Mouse (Mus musculus) bone marrow, adult 2 months (tissue): ENCODE results near the gene Gm14440. TPM values are rescaled to one million over a fixed set of nuclear protein-coding genes. Genes with fewer than 3 reads are reported as not detected.
"Not testable (repeated sequence)": the region's sequence is repeated elsewhere in the genome, so short reads cannot be mapped to it uniquely, and the experiment has no call there.

ENCODE experiments used
- H3K27ac ChIP-seq: fragments of 200-500 bp; 2 replicates; pipeline ENCODE4 v1.5.1; 2012; ENCODE audit warnings: low read depth, mild to moderate bottlenecking, control low read depth, inconsistent platforms, low read length; ENCODE audit not compliant: control insufficient read depth, poor library complexity, insufficient read depth
- H3K4me1 ChIP-seq: fragments of 200-500 bp; 2 replicates; pipeline ENCODE4 v1.6.1; 2011; ENCODE audit warnings: low read length; ENCODE audit not compliant: control insufficient read depth, insufficient read depth
- H3K4me3 ChIP-seq: fragments of 200-500 bp; replicated peaks from 2 replicates; pipeline ENCODE3; 2011; ENCODE audit warnings: mild to moderate bottlenecking, low read depth, low read length, control low read depth; ENCODE audit not compliant: control insufficient read depth
- WGBS: fragments of 180-500 bp; shearing (Covaris S2); methylation state at CpG from one replicate; pipeline ENCODE4 v1.1.7; 2018; 5-methylcytosine and 5-hydroxymethylcytosine counted together
- polyA plus RNA-seq: library from polyadenylated mRNA; stranded (reverse); fragments of >200 nt; gene quantifications from 2 replicates; pipeline ENCODE4 v1.2.4, GENCODE M21; 2011; ENCODE audit warnings: low replicate concordance; ENCODE audit not compliant: missing spikeins, insufficient read depth, insufficient read length

Gene Gm14440
- 0.62 TPM in 1 of 2 replicates, not detected in the other for polyA plus RNA-seq

DNA sequence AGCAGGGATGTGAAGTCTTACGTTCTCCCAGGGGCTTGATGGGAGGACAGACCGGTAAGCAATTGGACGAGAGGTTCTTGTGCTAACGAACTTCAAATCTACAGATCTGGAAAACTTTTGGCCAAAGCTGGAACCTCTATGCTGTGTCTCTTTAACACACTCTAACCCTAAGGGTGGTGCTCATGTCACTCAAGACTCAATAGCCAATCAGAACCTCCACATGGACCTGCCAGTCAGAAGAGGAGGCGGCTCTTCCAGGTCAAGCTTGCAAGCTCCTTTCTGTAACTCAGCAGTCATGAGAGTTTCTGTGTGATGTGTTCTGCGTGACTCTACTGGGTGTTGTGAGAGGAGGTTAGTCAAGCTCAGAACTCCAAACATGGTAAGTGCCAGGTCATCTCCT lies at the start of gene Gm14440:
Gene Gm14440, plus strand, starts transcription at position 301 of the 400 bp plus-strand sequence.
- no CpG with 5 or more reads among the region's 6 CpGs for WGBS
- H3K4me1 ChIP-seq, H3K27ac ChIP-seq: not testable (repeated sequence)

More for the DNA sequence above, at the start of gene Gm14440:
- not testable (repeated sequence) for H3K4me3 ChIP-seq

Other genes starting within 250 kb of the Gm14440 start
- gene Gm14393, start 207.3 kb upstream of the Gm14440 start, polyA plus RNA-seq = not detected in 2 replicates
- gene Gm14399, start 133.1 kb upstream of the Gm14440 start, polyA plus RNA-seq = 0.52 and 11.1 TPM in 2 replicates
- gene Gm14443, start 99.3 kb upstream of the Gm14440 start, polyA plus RNA-seq = 0.66 and 1.0 TPM in 2 replicates
- gene Gm14391, start 68.2 kb upstream of the Gm14440 start, polyA plus RNA-seq = 1.1 TPM in 2 replicates
- gene Gm4631, start 63.1 kb downstream of the Gm14440 start, polyA plus RNA-seq = 11.4 and 13.4 TPM in 2 replicates
- 5.1 TPM in 1 of 2 replicates, not detected in the other for gene Zfp968, start 97.3 kb downstream of the Gm14440 start, polyA plus RNA-seq
- not detected in 2 replicates for gene Gm4724, start 160.7 kb downstream of the Gm14440 start, polyA plus RNA-seq
- 10.2 TPM in 1 of 2 replicates, not detected in the other for gene Zfp965, start 194.9 kb downstream of the Gm14440 start, polyA plus RNA-seq